Comparison of ENCODE assay signal across 22 mouse cellular contexts in the genomic region with DNA sequence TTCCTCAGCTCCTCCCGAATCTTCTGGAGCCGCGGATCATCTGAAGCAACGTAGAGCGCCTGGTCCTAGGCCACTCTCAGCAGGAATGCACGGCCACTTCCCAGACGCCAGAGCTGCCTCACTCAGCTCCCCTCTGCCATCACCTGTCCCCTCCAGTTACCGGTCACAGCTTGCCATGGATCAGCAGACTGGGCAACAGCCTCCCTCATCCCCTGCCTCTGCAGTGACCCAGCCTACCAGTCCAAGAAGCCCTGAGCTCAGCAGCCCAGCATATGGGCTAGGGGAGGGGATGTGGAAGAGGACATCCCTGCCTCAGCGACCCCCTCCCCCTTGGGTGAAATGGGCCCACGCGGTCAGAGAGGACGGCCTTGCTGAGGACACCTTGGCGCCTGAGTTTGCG.
DNase-seq lines count a peak whose midpoint lies in the region; ATAC-seq and TF ChIP-seq lines count a peak whose summit lies in the region.
"Had no signal": no experiment of that assay in that cellular context is flagged by ENCODE, and none has a peak within 500 bp of the region (broad histone marks: within the 10 kb centered on the region; RNA-seq: fewer than 3 reads in every experiment).

No protein-coding gene starts in this region.

- WGBS in forebrain, embryonic 13.5 days = 89% methylated on average over 14 of the region's 14 CpGs
- WGBS in forebrain, embryonic 14.5 days = 87% methylated on average over 14 of the region's 14 CpGs
- WGBS in intestine, embryonic 14.5 days = 88% methylated on average over 14 of the region's 14 CpGs
- WGBS in intestine, embryonic 15.5 days = 81% methylated on average over 14 of the region's 14 CpGs
- 88% methylated on average over 14 of the region's 14 CpGs for WGBS in midbrain, embryonic 10.5 days
- 86% methylated on average over 14 of the region's 14 CpGs for WGBS in midbrain, postnatal 0 days

- H3K27ac ChIP-seq in forebrain, embryonic 13.5 days = no peak overlapping the region
- no peak overlapping the region for H3K27ac ChIP-seq in forebrain, embryonic 14.5 days (ENCODE audit: low read depth, low read length)
- H3K27ac ChIP-seq in intestine, embryonic 14.5 days (ENCODE audit: low read depth) = no peak overlapping the region
- H3K27ac ChIP-seq in intestine, embryonic 15.5 days = no peak overlapping the region
- peak overlapping the region; percentile 64 for H3K27ac ChIP-seq in midbrain, embryonic 10.5 days (replicated peaks)
- H3K27ac ChIP-seq in midbrain, postnatal 0 days (ENCODE audit: low read depth, low read length) = no peak overlapping the region
- H3K27ac ChIP-seq: embryonic facial prominence, embryonic 12.5 days; heart, embryonic 15.5 days; hindbrain, embryonic 13.5 days; hindbrain, postnatal 0 days had no signal

- H3K36me3 ChIP-seq in forebrain, embryonic 13.5 days (ENCODE audit: poor library complexity, severe bottlenecking) = peaks cover 42% of the 10 kb centered on the region
- peaks cover 23% of the 10 kb centered on the region for H3K36me3 ChIP-seq in forebrain, embryonic 14.5 days (ENCODE audit: control insufficient read depth, insufficient read depth, low read length)
- peaks cover 71% of the 10 kb centered on the region for H3K36me3 ChIP-seq in intestine, embryonic 14.5 days (ENCODE audit: control insufficient read depth, insufficient read depth, low read length)
- H3K36me3 ChIP-seq in intestine, embryonic 15.5 days = peaks cover 36% of the 10 kb centered on the region
- H3K36me3 ChIP-seq in midbrain, embryonic 10.5 days = peaks cover 95% of the 10 kb centered on the region
- peaks cover 7% of the 10 kb centered on the region; the same call in 1 of the 2 replicates for H3K36me3 ChIP-seq in midbrain, postnatal 0 days (ENCODE audit: insufficient read depth, low read length)

- H3K9me3 ChIP-seq in forebrain, embryonic 13.5 days (replicated peaks) = no peaks in the 10 kb centered on the region
- no peaks in the 10 kb centered on the region for H3K9me3 ChIP-seq in forebrain, embryonic 14.5 days (replicated peaks; ENCODE audit: control insufficient read depth, low read length)
- no peaks in the 10 kb centered on the region for H3K9me3 ChIP-seq in intestine, embryonic 14.5 days (ENCODE audit: control insufficient read depth, low read length)
- H3K9me3 ChIP-seq in intestine, embryonic 15.5 days = no peaks in the 10 kb centered on the region
- no peaks in the 10 kb centered on the region for H3K9me3 ChIP-seq in midbrain, embryonic 10.5 days (replicated peaks)
- no peaks in the 10 kb centered on the region for H3K9me3 ChIP-seq in midbrain, postnatal 0 days (ENCODE audit: low read length)
- H3K9me3 ChIP-seq: embryonic facial prominence, embryonic 12.5 days; heart, embryonic 15.5 days; hindbrain, embryonic 13.5 days had no signal

- H3K4me1 ChIP-seq in forebrain, embryonic 13.5 days = peaks cover 9% of the 10 kb centered on the region
- 0 out of 2 replicates have a peak, but pooled peaks cover 2% of the 10 kb centered on the region for H3K4me1 ChIP-seq in forebrain, embryonic 14.5 days (ENCODE audit: control insufficient read depth, insufficient read depth, low read length)
- H3K4me1 ChIP-seq in intestine, embryonic 14.5 days (replicated peaks; ENCODE audit: control insufficient read depth, insufficient read depth, low read length) = no peaks in the 10 kb centered on the region
- 0 out of 2 replicates have a peak, but pooled peaks cover 4% of the 10 kb centered on the region for H3K4me1 ChIP-seq in intestine, embryonic 15.5 days (replicated peaks)
- H3K4me1 ChIP-seq in midbrain, embryonic 10.5 days = 0 out of 2 replicates have a peak, but pooled peaks cover 8% of the 10 kb centered on the region
- no peaks in the 10 kb centered on the region for H3K4me1 ChIP-seq in midbrain, postnatal 0 days (ENCODE audit: insufficient read depth, low read length)
- H3K4me1 ChIP-seq: embryonic facial prominence, embryonic 12.5 days had no signal

- H3K4me2 ChIP-seq in forebrain, embryonic 13.5 days = no peak overlapping the region
- no peak overlapping the region for H3K4me2 ChIP-seq in forebrain, embryonic 14.5 days (ENCODE audit: low read length)
- no peak overlapping the region for H3K4me2 ChIP-seq in intestine, embryonic 14.5 days (ENCODE audit: low read length)
- no peak overlapping the region for H3K4me2 ChIP-seq in intestine, embryonic 15.5 days (replicated peaks)
- H3K4me2 ChIP-seq in midbrain, postnatal 0 days (ENCODE audit: low read depth, low read length, poor library complexity, severe bottlenecking) = no peak overlapping the region
- H3K4me2 ChIP-seq: embryonic facial prominence, embryonic 12.5 days; heart, embryonic 11.5 days; heart, embryonic 15.5 days; hindbrain, embryonic 13.5 days had no signal

- no peak overlapping the region for H3K4me3 ChIP-seq in forebrain, embryonic 13.5 days
- no peak overlapping the region for H3K4me3 ChIP-seq in forebrain, embryonic 14.5 days (ENCODE audit: low read depth, low read length)
- H3K4me3 ChIP-seq in intestine, embryonic 14.5 days (ENCODE audit: low read depth, low read length) = no peak overlapping the region
- no peak overlapping the region for H3K4me3 ChIP-seq in intestine, embryonic 15.5 days (replicated peaks)
- no peak overlapping the region for H3K4me3 ChIP-seq in midbrain, embryonic 10.5 days
- no peak overlapping the region for H3K4me3 ChIP-seq in midbrain, postnatal 0 days (ENCODE audit: low read depth, low read length)
- H3K4me3 ChIP-seq: embryonic facial prominence, embryonic 12.5 days; heart, embryonic 15.5 days; hindbrain, embryonic 13.5 days had no signal

- no peak for TF ChIP-seq CTCF in midbrain, postnatal 0 days (IDR thresholded peaks at IDR 0.05)

- no peak for ATAC-seq in forebrain, embryonic 13.5 days
- ATAC-seq in forebrain, embryonic 14.5 days = no peak
- ATAC-seq in intestine, embryonic 14.5 days (replicated peaks; ENCODE audit: low FRiP score, low TSS enrichment, low read depth) = 0 out of 2 replicates have a peak, but pooled peaks have one; percentile 20
- no peak for ATAC-seq in intestine, embryonic 15.5 days
- no peak for ATAC-seq in midbrain, postnatal 0 days (ENCODE audit: low FRiP score)
- ATAC-seq: hindbrain, postnatal 0 days; intestine, embryonic 16.5 days had no signal

- H3K9ac ChIP-seq in forebrain, embryonic 13.5 days = 0 out of 2 replicates have a peak overlapping the region, but pooled peaks have one; percentile 2
- no peak overlapping the region for H3K9ac ChIP-seq in forebrain, embryonic 14.5 days (ENCODE audit: low read length)
- H3K9ac ChIP-seq in intestine, embryonic 14.5 days (ENCODE audit: low read length) = no peak overlapping the region
- no peak overlapping the region for H3K9ac ChIP-seq in intestine, embryonic 15.5 days
- H3K9ac ChIP-seq in midbrain, postnatal 0 days (replicated peaks; ENCODE audit: low read length, poor library complexity, severe bottlenecking) = no peak overlapping the region
- H3K9ac ChIP-seq: embryonic facial prominence, embryonic 12.5 days; heart, embryonic 15.5 days; hindbrain, embryonic 13.5 days had no signal

- H3K27me3 ChIP-seq in forebrain, embryonic 13.5 days = no peaks in the 10 kb centered on the region
- no peaks in the 10 kb centered on the region for H3K27me3 ChIP-seq in forebrain, embryonic 14.5 days (replicated peaks; ENCODE audit: control insufficient read depth, insufficient read depth, low read length)
- H3K27me3 ChIP-seq in intestine, embryonic 14.5 days (replicated peaks; ENCODE audit: control insufficient read depth, insufficient read depth, low read length) = no peaks in the 10 kb centered on the region
- H3K27me3 ChIP-seq in intestine, embryonic 15.5 days (replicated peaks) = no peaks in the 10 kb centered on the region
- no peaks in the 10 kb centered on the region for H3K27me3 ChIP-seq in midbrain, embryonic 10.5 days (ENCODE audit: low read depth, poor library complexity, severe bottlenecking)
- no peaks in the 10 kb centered on the region for H3K27me3 ChIP-seq in midbrain, postnatal 0 days (ENCODE audit: insufficient read depth, low read length)
- H3K27me3 ChIP-seq: CH12.LX; embryonic facial prominence, embryonic 12.5 days; heart, embryonic 15.5 days; hindbrain, embryonic 13.5 days had no signal

- DNase-seq in forebrain, embryonic 14.5 days (ENCODE audit: low spot score) = no peak
- DNase-seq in intestine, embryonic 14.5 days (ENCODE audit: low spot score) = no peak
- DNase-seq in midbrain, embryonic 10.5 days (ENCODE audit: low spot score) = no peak
- no peak for DNase-seq in midbrain, postnatal 0 days (ENCODE audit: low spot score)
- DNase-seq in layer of hippocampus, postnatal 36 days = no peak
- DNase-seq: adrenal gland, adult 2 months; adrenal gland, postnatal 25 days; cerebellum, adult 18-20 months; cerebellum, postnatal 14 days; embryo, embryonic 11 days; gastrocnemius, postnatal 36 days; heart, adult 11 months; heart, postnatal 14 days had no signal
